Mouse (Mus musculus) hindbrain, postnatal 0 days (tissue): ENCODE measurements around the gene 4930447C04Rik. TPM values are rescaled to one million over a fixed set of nuclear protein-coding genes. Genes with fewer than 3 reads are reported as not detected.

ENCODE experiments used
- ATAC-seq: fragments of 200-750 bp; cut with Nextera tagmentation; 2 replicates; pipeline ENCODE4 v1.8.0; 2017; ENCODE audit warnings: mild to moderate bottlenecking, moderate TSS enrichment, moderate library complexity
- DNase-seq: peaks from one replicate; pipeline ENCODE4 v3.0.0-alpha.2; 2015; ENCODE audit warnings: low spot score
- H3K27ac ChIP-seq: fragments of 300-500 bp; sonication (generic); 2 replicates; pipeline ENCODE4 v1.5.1; 2014; ENCODE audit warnings: mild to moderate bottlenecking
- H3K27me3 ChIP-seq: fragments of 300-500 bp; sonication (generic); 2 replicates; pipeline ENCODE4 v1.6.1; 2014; ENCODE audit warnings: low read length, mixed read lengths; ENCODE audit not compliant: insufficient read depth
- H3K36me3 ChIP-seq: fragments of 300-500 bp; sonication (generic); 2 replicates; pipeline ENCODE4 v1.6.1; 2014; ENCODE audit warnings: low read length, mixed read lengths; ENCODE audit not compliant: insufficient read depth
- H3K4me1 ChIP-seq: fragments of 300-500 bp; sonication (generic); 2 replicates; pipeline ENCODE4 v1.6.1; 2014; ENCODE audit warnings: antibody characterized with exemption, low read length, mixed read lengths; ENCODE audit not compliant: insufficient read depth
- H3K4me2 ChIP-seq: fragments of 300-500 bp; sonication (generic); 2 replicates; pipeline ENCODE4 v1.6.1; 2014; ENCODE audit warnings: low read depth, mild to moderate bottlenecking, low read length, moderate library complexity, mixed read lengths
- H3K4me3 ChIP-seq: fragments of 300-500 bp; sonication (generic); 2 replicates; pipeline ENCODE4 v1.5.1; 2014; ENCODE audit warnings: low read length
- H3K9ac ChIP-seq: fragments of 300-500 bp; sonication (generic); replicated peaks from 2 replicates; pipeline ENCODE4 v1.6.1; 2014; ENCODE audit warnings: mild to moderate bottlenecking, low read length, moderate library complexity, mixed read lengths
- H3K9me3 ChIP-seq: fragments of 300-500 bp; sonication (generic); 2 replicates; pipeline ENCODE4 v1.6.1; 2016; ENCODE audit warnings: low read length, mixed read lengths
- CTCF ChIP-seq: IDR thresholded peaks from 2 replicates; pipeline ENCODE4 v1.5.1; 2016; ENCODE audit warnings: antibody characterized with exemption, control low read depth, low read depth
- WGBS: fragments of 180-500 bp; shearing (Covaris S2); extraction: QIAGEN DNeasy Blood & Tissue Kit; methylation state at CpG from one replicate; pipeline ENCODE4 v1.1.7; 2014; 5-methylcytosine and 5-hydroxymethylcytosine counted together
- polyA plus RNA-seq: library from polyadenylated mRNA; unstranded; fragments of >200 nt; fragmentation: Nextera tagmentation; extraction: Ambion mirVana; gene quantifications from 2 replicates; pipeline ENCODE4 v1.2.1, GENCODE M21; 2015
- total RNA-seq: library from RNA; depleted of rRNA; stranded (reverse); fragments of >200 nt; gene quantifications from 2 replicates; pipeline ENCODE4 v1.2.3, GENCODE M21; 2014

The 4930447C04Rik gene
- total and polyA plus RNA-seq, 2 experiments from 2014 or later = 3.7 to 7.9 TPM

DNA sequence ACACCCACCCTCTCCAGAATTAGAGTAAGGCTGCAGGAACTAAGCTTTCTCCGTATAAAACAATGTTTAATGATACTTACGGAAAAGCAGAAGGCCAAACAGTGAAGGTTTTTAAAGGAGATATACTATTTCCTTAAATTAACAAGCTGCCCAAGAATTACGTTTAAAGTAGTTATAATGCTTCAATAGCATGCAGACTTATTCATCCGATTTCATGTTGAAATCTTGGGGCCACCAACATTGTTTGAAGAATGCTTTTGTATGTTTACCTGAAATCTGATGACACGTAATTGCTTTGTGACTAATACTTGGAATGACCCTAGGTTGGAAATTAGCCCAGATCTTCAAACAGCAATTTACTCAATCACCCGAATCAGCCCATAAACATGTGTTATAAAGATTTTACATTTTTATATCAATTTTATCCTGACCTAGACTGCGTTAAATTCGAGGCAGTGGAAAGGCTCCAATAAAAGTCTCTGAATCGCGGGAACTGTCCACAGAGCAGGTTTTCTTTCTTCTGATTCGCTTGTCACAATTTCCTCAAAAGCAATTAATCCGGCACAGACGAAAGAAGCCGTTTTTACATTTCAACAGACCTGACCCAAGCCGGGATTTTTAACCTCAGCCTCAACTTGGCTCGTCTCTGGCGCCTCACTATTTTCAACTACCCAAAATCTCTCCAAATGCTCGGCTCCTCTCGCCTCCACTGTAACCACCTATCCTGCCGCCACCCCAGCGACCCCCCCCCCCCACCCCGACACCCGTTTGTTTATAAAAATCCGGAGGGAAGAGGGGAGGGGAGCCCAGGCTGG, 4.0 kb upstream of the 4930447C04Rik start:
- TF ChIP-seq CTCF = no peak
- H3K4me1 ChIP-seq = no peaks in the 10 kb centered on the region
- ATAC-seq (no peak), DNase-seq (no peak)
- H3K9ac ChIP-seq = no peak overlapping the region
- no peaks in the 10 kb centered on the region for H3K9me3 ChIP-seq
- no peaks in the 10 kb centered on the region for H3K36me3 ChIP-seq
- H3K4me3 ChIP-seq = peak overlapping the region; percentile 28; the same call in 1 of the 2 replicates
- no peak overlapping the region for H3K27ac ChIP-seq
- H3K4me2 ChIP-seq = peak overlapping the region; percentile 44
- peaks cover 88% of the 10 kb centered on the region for H3K27me3 ChIP-seq
- 1% methylated on average over 24 of the region's 24 CpGs for WGBS

DNA sequence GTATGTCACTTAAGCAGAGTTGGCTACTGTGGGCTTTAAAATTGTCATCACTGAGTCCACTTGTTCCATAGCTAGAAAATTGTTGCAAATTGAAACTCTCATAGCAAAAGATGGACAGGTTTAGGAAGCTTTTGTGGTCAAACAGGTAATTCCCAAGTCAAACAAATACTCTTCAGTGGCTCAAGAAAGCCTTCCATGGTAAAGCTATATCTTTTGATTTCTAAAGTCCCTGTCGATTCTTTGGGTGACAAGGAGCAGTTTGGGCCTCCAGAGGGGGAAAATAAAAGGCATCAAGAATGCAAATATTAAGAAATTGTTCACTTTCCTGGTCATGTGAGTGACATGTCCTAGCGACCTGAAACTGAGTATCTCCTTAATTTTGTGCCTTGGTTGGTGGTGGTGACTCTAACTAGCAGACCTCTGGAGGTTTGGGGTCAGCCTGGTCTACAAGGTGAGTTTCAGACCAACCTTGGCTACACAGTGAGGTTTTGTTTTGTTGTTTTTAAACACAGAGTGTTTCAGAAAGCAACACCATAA, 3.1 kb upstream of the 4930447C04Rik start:
- WGBS = 11% methylated on average over 2 of the region's 2 CpGs
- peaks cover 90% of the 10 kb centered on the region for H3K27me3 ChIP-seq
- H3K27ac ChIP-seq = no peak overlapping the region
- H3K4me3 ChIP-seq = no peak overlapping the region
- H3K4me1 ChIP-seq = no peaks in the 10 kb centered on the region
- no peak overlapping the region for H3K4me2 ChIP-seq
- no peak for TF ChIP-seq CTCF
- ATAC-seq (no peak), DNase-seq (no peak)
- no peak overlapping the region for H3K9ac ChIP-seq
- no peaks in the 10 kb centered on the region for H3K9me3 ChIP-seq
- H3K36me3 ChIP-seq = no peaks in the 10 kb centered on the region

DNA sequence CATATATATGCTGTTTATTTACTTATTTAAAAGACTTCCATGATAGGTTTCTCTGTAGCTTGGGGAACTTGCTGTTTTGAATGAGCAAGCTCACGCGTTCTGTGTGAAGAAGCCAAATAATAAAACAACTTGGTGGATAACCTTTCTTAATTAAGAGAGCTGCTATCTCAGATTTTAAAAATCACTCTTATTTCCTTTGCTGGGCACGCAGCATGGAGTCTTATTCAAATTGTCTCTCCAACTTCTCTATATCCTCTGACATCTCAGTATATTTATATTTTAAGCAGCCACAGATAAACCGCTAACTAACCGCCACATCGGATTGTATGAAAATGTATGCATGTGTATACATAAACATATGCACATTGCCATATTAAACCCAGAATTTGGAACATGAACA, 1.6 kb upstream of the 4930447C04Rik start:
- ATAC-seq (no peak), DNase-seq (no peak)
- Histone ChIP-seq H3K27ac (no peak overlapping the region), H3K4me1 (no peaks in the 10 kb centered on the region), H3K9ac (no peak overlapping the region), H3K27me3 (peaks cover 84% of the 10 kb centered on the region), H3K4me2 (no peak overlapping the region), H3K36me3 (no peaks in the 10 kb centered on the region), H3K4me3 (no peak overlapping the region), H3K9me3 (no peaks in the 10 kb centered on the region)
- 17% methylated on average over 6 of the region's 6 CpGs for WGBS
- TF ChIP-seq CTCF = no peak

DNA sequence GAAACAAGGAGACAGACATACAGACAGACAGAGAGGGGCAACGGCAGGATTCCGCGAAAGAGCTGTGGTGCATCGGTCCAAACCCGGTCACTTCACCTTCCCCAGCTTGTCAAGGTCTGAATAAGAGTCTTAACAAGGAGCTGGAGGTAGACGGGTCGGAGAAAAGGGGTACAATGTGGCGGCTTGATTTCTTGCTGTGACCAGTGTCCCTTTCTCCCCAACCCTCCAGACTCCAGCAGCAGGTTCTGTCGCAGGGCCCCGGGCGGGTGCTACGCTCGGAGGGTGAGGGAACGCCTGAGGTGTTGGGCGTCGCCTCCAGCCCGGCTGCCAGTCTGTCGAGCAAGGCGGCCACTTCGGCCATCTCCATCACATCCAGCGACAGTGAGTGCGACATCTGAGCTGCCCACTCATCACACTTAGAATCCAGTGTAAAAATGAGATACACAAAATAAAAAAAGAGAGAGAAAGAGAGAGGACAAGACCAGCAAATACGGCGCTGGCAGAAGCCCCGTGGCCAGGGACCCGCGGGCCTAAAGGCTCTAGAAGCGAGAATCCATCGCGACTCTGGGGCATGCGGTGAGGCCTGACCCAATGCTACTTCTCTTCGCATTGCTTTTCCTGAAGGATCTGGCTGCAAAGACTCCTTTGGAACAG, 951 bp upstream of the 4930447C04Rik start:
- Histone ChIP-seq H3K9me3 (no peaks in the 10 kb centered on the region), H3K27ac (no peak overlapping the region), H3K4me1 (no peaks in the 10 kb centered on the region), H3K9ac (no peak overlapping the region), H3K27me3 (peaks cover 84% of the 10 kb centered on the region), H3K4me3 (no peak overlapping the region), H3K4me2 (no peak overlapping the region), H3K36me3 (no peaks in the 10 kb centered on the region)
- ATAC-seq (no peak), DNase-seq (no peak)
- 1% methylated on average over 32 of the region's 32 CpGs for WGBS
- TF ChIP-seq CTCF = no peak

GRCm38 (mm10) chr12:72940822-72941397, 336 bp upstream of the 4930447C04Rik start:
- Histone ChIP-seq H3K4me3 (no peak overlapping the region), H3K36me3 (no peaks in the 10 kb centered on the region), H3K4me1 (no peaks in the 10 kb centered on the region), H3K9me3 (no peaks in the 10 kb centered on the region), H3K9ac (no peak overlapping the region), H3K4me2 (no peak overlapping the region), H3K27ac (no peak overlapping the region), H3K27me3 (peaks cover 83% of the 10 kb centered on the region)
- 2% methylated on average over 11 of the region's 11 CpGs for WGBS
- DNase-seq (no peak), ATAC-seq (no peak)
- no peak for TF ChIP-seq CTCF

- under 1% methylated on average over 28 of the region's 28 CpGs for WGBS
- no peaks in the 10 kb centered on the region for H3K36me3 ChIP-seq
- H3K27ac ChIP-seq = no peak within 1 kb of the TSS
- ATAC-seq (no peak), DNase-seq (no peak)
- H3K27me3 ChIP-seq = peaks cover 83% of the 10 kb centered on the region
- TF ChIP-seq CTCF = no peak
- H3K4me1 ChIP-seq = no peaks in the 10 kb centered on the region
- H3K4me3 ChIP-seq = peak within 1 kb of the TSS; percentile 6; the same call in 1 of the 2 replicates
- no peak within 1 kb of the TSS for H3K9ac ChIP-seq
- peak within 1 kb of the TSS; percentile 16; the same call in 1 of the 2 replicates for H3K4me2 ChIP-seq
- H3K9me3 ChIP-seq = no peaks in the 10 kb centered on the region
Observed at GRCm38 (mm10) chr12:72939616-72940015, 958 bp downstream of the 4930447C04Rik start, which contains the start of gene Six6. Gene Six6 (plus strand): TSS chr12:72939892.
